Mouse (Mus musculus) Patski (cell line): ENCODE data around the gene Fam49a. TPM values are rescaled to one million over a fixed set of nuclear protein-coding genes. Genes with fewer than 3 reads are reported as not detected.

ENCODE experiments used
- ATAC-seq: fragments of 100-300 bp; one replicate; pipeline ENCODE4 v1.8.0; 2021
- CTCF ChIA-PET: fragments of 350-600 bp; sonication (Branson Sonifier 250); formaldehyde crosslinking; loops from one replicate; lab custom pipeline; 2022; ENCODE audit warnings: inconsistent platforms; lab: Charles Lee
- POLR2A ChIA-PET: fragments of 350-600 bp; sonication (Branson Sonifier 250); formaldehyde crosslinking; loops from one replicate; lab custom pipeline; 2022; ENCODE audit warnings: antibody characterized with exemption, inconsistent platforms; lab: Charles Lee
- DNase-seq: peaks from one replicate; pipeline ENCODE4 v3.0.0-alpha.2; 2011; ENCODE audit warnings: low read depth, low spot score
- H3K27me3 ChIP-seq: fragments of 371-371 bp; one replicate; pipeline ENCODE4 v1.5.1; 2021
- CTCF ChIP-seq: fragments of 100-300 bp; IDR thresholded peaks from one replicate; pipeline ENCODE4 v1.5.1; 2021
- in situ Hi-C: fragments of 300-500 bp; cut with MboI; formaldehyde crosslinking; loops from 3 replicates; pipeline ENCODE4 v1.11.1; 2018; ENCODE audit warnings: low pct_unique_long_range_greater_than_20kb, mixed read lengths
- polyA plus RNA-seq: library from polyadenylated mRNA; unstranded; gene quantifications from one replicate; pipeline ENCODE4 v1.2.3, GENCODE M21; 2021

Fam49a gene
- polyA plus RNA-seq, 1 experiment from 2014 or later = 2.7 TPM

GRCm38 (mm10) chr12:12270495-12270894 lies 8.6 kb downstream of the Fam49a start:
- ATAC-seq = no peak
- ChIA-PET CTCF (no interaction called here), POLR2A (no interaction called here)
- no peak for TF ChIP-seq CTCF
- in situ Hi-C loops = no loop called here
- DNase-seq = no peak
- H3K27me3 ChIP-seq = no peaks in the 10 kb centered on the region

GRCm38 (mm10) chr12:12274115-12274514 lies 12.2 kb downstream of the Fam49a start:
- POLR2A ChIA-PET = no interaction called here
- in situ Hi-C loops = no loop called here
- no peak for DNase-seq
- no peak for ATAC-seq
- CTCF ChIA-PET = no interaction called here
- TF ChIP-seq CTCF = no peak
- H3K27me3 ChIP-seq = no peaks in the 10 kb centered on the region

- TF ChIP-seq CTCF = no peak
- in situ Hi-C loops = no loop called here
- ChIA-PET POLR2A (no interaction called here), CTCF (interaction anchor here (1.3 kb wide), 1 partner anchor 9 kb away, joined by 3 read pairs; no protein-coding TSS in a partner anchor)
- DNase-seq = no peak
- H3K27me3 ChIP-seq = no peaks in the 10 kb centered on the region
- ATAC-seq = no peak
These were observed 13.3 kb downstream of the Fam49a start for GRCm38 (mm10) chr12:12275124-12275779.

GRCm38 (mm10) chr12:12277741-12278463 lies 16.0 kb downstream of the Fam49a start:
- ChIA-PET CTCF (no interaction called here), POLR2A (no interaction called here)
- H3K27me3 ChIP-seq = no peaks in the 10 kb centered on the region
- no peak for TF ChIP-seq CTCF
- in situ Hi-C loops = no loop called here
- DNase-seq (no peak), ATAC-seq (no peak)

GRCm38 (mm10) chr12:12278464-12278872 lies 16.5 kb downstream of the Fam49a start:
- in situ Hi-C loops = no loop called here
- POLR2A ChIA-PET = no interaction called here
- TF ChIP-seq CTCF = no peak
- no peaks in the 10 kb centered on the region for H3K27me3 ChIP-seq
- CTCF ChIA-PET = no interaction called here
- ATAC-seq (no peak), DNase-seq (no peak)

GRCm38 (mm10) chr12:12283702-12284288 lies 21.9 kb downstream of the Fam49a start:
- ATAC-seq (no peak), DNase-seq (no peak)
- no peak for TF ChIP-seq CTCF
- ChIA-PET CTCF (no interaction called here), POLR2A (no interaction called here)
- in situ Hi-C loops = no loop called here
- no peaks in the 10 kb centered on the region for H3K27me3 ChIP-seq

- POLR2A ChIA-PET = no interaction called here
- CTCF ChIA-PET = no interaction called here
- in situ Hi-C loops = no loop called here
- no peak for TF ChIP-seq CTCF
- no peaks in the 10 kb centered on the region for H3K27me3 ChIP-seq
- ATAC-seq (no peak), DNase-seq (no peak)
These were observed 22.6 kb downstream of the Fam49a start for GRCm38 (mm10) chr12:12284521-12284920.

- in situ Hi-C loops = no loop called here
- ChIA-PET POLR2A (no interaction called here), CTCF (no interaction called here)
- ATAC-seq = no peak
- no peak for DNase-seq
- TF ChIP-seq CTCF = no peak
- no peaks in the 10 kb centered on the region for H3K27me3 ChIP-seq
These were observed 25.3 kb downstream of the Fam49a start for GRCm38 (mm10) chr12:12287131-12287786.

GRCm38 (mm10) chr12:12287787-12288132 lies 25.8 kb downstream of the Fam49a start:
- TF ChIP-seq CTCF = no peak
- CTCF ChIA-PET = no interaction called here
- DNase-seq (no peak), ATAC-seq (no peak)
- no peaks in the 10 kb centered on the region for H3K27me3 ChIP-seq
- POLR2A ChIA-PET = no interaction called here
- in situ Hi-C loops = no loop called here

- in situ Hi-C loops = no loop called here
- ATAC-seq (no peak), DNase-seq (no peak)
- TF ChIP-seq CTCF = no peak
- ChIA-PET POLR2A (no interaction called here), CTCF (no interaction called here)
- no peaks in the 10 kb centered on the region for H3K27me3 ChIP-seq
These were observed 26.6 kb downstream of the Fam49a start for GRCm38 (mm10) chr12:12288586-12288985.

- no peaks in the 10 kb centered on the region for H3K27me3 ChIP-seq
- DNase-seq (no peak), ATAC-seq (no peak)
- ChIA-PET POLR2A (no interaction called here), CTCF (no interaction called here)
- TF ChIP-seq CTCF = no peak
- in situ Hi-C loops = no loop called here
These were observed 27.7 kb downstream of the Fam49a start for GRCm38 (mm10) chr12:12289636-12290035.
